Mouse (Mus musculus) heart, embryonic 16.5 days (tissue): ENCODE results near the gene Oasl1. TPM values are rescaled to one million over a fixed set of nuclear protein-coding genes. Genes with fewer than 3 reads are reported as not detected.
"Not testable (repeated sequence)": the region's sequence is repeated elsewhere in the genome, so short reads cannot be mapped to it uniquely, and the experiment has no call there.

Experiments
- ATAC-seq: fragments of 200-750 bp; cut with Nextera tagmentation; replicated peaks from 2 replicates; pipeline ENCODE4 v1.8.0; 2017; ENCODE audit warnings: moderate number of reproducible peaks; ENCODE audit not compliant: insufficient read depth, low FRiP score; ENCODE audit errors: extremely low read depth
- H3K27ac ChIP-seq: fragments of 300-500 bp; sonication (generic); 2 replicates; pipeline ENCODE4 v1.5.1; 2014; ENCODE audit warnings: mild to moderate bottlenecking, low read length, control low read depth, moderate library complexity
- H3K27me3 ChIP-seq: fragments of 300-500 bp; sonication (generic); 2 replicates; pipeline ENCODE4 v1.6.1; 2014; ENCODE audit warnings: low read length, mixed read lengths; ENCODE audit not compliant: control insufficient read depth, insufficient read depth
- H3K36me3 ChIP-seq: fragments of 300-500 bp; sonication (generic); 2 replicates; pipeline ENCODE4 v1.6.1; 2014; ENCODE audit not compliant: control insufficient read depth, insufficient read depth
- H3K4me1 ChIP-seq: fragments of 300-500 bp; sonication (generic); 2 replicates; pipeline ENCODE4 v1.6.1; 2014; ENCODE audit warnings: low read length, mixed read lengths; ENCODE audit not compliant: control insufficient read depth, insufficient read depth
- H3K4me2 ChIP-seq: fragments of 300-500 bp; sonication (generic); 2 replicates; pipeline ENCODE4 v1.6.1; 2014; ENCODE audit warnings: low read depth, mild to moderate bottlenecking, control low read depth, low read length
- H3K4me3 ChIP-seq: fragments of 300-500 bp; sonication (generic); 2 replicates; pipeline ENCODE4 v1.5.1; 2014; ENCODE audit warnings: mild to moderate bottlenecking, control low read depth, low read length
- H3K9ac ChIP-seq: fragments of 300-500 bp; sonication (generic); 2 replicates; pipeline ENCODE4 v1.6.1; 2014; ENCODE audit warnings: low read length, control low read depth
- H3K9me3 ChIP-seq: fragments of 300-500 bp; sonication (generic); replicated peaks from 2 replicates; pipeline ENCODE4 v1.6.1; 2016; ENCODE audit warnings: low read length; ENCODE audit not compliant: control insufficient read depth
- WGBS: fragments of 180-500 bp; shearing (Covaris S2); extraction: QIAGEN DNeasy Blood & Tissue Kit; methylation state at CpG from one replicate; pipeline ENCODE4 v1.1.7; 2014; 5-methylcytosine and 5-hydroxymethylcytosine counted together
- polyA plus RNA-seq: library from polyadenylated mRNA; unstranded; fragments of >200 nt; fragmentation: Nextera tagmentation; extraction: Ambion mirVana; gene quantifications from 2 replicates; pipeline ENCODE4 v1.2.1, GENCODE M21; 2015

The Oasl1 gene
- polyA plus RNA-seq, result 0.89 and 1.4 TPM in 2 replicates

DNA sequence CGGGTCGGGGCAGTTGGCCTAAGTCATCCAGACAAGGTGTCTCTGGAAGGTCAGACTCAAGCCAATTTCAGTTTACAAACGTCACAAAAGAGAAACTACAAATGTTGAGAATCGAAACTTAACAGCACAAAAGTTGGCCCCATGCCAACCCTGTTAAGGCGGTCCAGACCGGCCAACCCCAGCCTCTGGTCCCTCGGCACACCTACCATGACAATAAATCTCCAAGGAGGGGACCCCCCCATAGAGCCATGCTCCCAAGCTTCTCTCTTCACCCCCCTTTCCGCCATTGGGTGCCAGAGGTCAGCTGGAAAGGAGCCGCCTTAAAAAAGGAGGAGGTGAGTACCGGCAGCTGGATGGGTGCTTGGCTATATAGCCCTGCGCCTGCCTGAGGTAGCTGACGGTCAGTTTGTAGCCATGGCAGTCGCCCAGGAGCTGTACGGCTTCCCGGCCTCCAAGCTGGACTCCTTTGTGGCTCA is at the start of gene Oasl1:
Gene Oasl1 (plus strand): TSS at position 243 of the 476 bp plus-strand sequence.
- H3K27ac ChIP-seq, result no peak within 1 kb of the TSS
- no peaks in the 10 kb centered on the region for H3K27me3 ChIP-seq
- peak within 1 kb of the TSS; percentile 63 for H3K4me2 ChIP-seq
- H3K4me1 ChIP-seq, result 0 out of 2 replicates have a peak, but pooled peaks cover 2% of the 10 kb centered on the region
- ATAC-seq, result no peak
- no peaks in the 10 kb centered on the region for H3K36me3 ChIP-seq
- no peaks in the 10 kb centered on the region for H3K9me3 ChIP-seq
- peak within 1 kb of the TSS; percentile 48 for H3K4me3 ChIP-seq
- peak within 1 kb of the TSS; percentile 46 for H3K9ac ChIP-seq
- WGBS, result 31% methylated on average over 15 of the region's 15 CpGs

DNA sequence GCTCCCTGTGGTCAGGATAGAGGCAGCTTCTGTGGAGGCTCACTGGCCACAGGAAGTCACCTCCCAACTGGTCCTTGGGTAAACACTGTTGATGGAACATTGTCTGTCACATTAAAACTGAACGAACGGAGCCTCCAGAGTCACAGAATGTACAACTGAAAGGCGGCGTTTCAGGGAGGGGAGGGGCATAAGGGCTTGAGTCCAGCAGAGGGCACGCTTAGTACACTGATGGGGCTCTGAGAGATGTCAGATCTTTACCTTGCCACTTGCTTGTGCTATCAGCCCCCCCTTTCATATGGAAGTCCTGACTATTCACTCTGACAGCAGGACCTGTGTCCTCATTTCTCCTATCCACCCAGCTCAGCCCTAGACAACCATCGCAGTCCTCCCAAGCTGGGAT is 47.2 kb upstream of the Oasl1 start:
- Histone ChIP-seq H3K36me3 (no peaks in the 10 kb centered on the region), H3K4me2 (peak overlapping the region; percentile 41), H3K27me3 (peaks cover 4% of the 10 kb centered on the region), H3K4me3 (no peak overlapping the region), H3K27ac (no peak overlapping the region), H3K9ac (no peak overlapping the region), H3K9me3 (no peaks in the 10 kb centered on the region), H3K4me1 (no peaks in the 10 kb centered on the region)
- WGBS, result 38% methylated on average over 6 of the region's 6 CpGs
- ATAC-seq, result no peak

DNA sequence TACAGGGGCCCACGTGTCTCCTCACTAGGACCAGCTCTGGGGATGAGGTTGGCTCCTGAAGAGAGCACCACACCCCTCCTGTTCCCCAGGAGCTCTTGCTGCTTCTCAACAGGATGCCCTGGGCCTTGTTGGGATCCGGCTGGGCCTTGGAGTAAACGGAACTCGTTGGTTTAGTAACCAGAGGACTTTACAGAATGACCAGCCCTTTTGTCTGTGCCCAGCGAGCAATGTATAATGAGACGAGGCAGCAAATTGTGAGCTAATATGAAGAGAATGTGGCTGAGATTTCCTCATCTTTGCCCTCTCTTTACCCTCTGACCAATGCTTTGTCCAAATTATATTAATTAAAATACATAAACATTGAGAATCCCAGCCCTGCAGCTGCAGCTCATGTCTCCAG is 46.7 kb upstream of the Oasl1 start:
- Histone ChIP-seq H3K9me3 (no peaks in the 10 kb centered on the region), H3K27ac (no peak overlapping the region), H3K36me3 (no peaks in the 10 kb centered on the region), H3K4me1 (no peaks in the 10 kb centered on the region), H3K4me3 (no peak overlapping the region), H3K9ac (no peak overlapping the region), H3K4me2 (no peak overlapping the region), H3K27me3 (peaks cover 4% of the 10 kb centered on the region)
- no peak for ATAC-seq
- WGBS, result 59% methylated on average over 6 of the region's 6 CpGs

DNA sequence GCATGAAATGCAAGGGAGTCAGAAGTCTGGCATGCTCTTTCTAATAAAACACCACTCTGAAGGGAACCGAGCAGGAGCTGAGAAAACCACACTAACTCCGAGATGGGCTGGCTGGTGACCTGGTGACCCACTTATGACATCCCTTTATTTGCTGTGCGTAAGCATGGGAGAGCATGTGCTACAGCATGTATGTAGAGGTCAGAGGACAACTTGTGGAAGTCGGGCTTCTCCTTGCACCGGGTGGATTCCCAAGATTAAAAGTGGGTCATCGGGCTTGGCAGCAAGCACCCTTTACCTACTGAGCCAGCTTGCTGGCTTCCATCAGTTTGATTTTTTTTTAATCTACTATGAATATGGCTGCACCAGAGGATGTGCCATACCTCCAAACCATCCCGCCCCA is 45.6 kb upstream of the Oasl1 start:
- Histone ChIP-seq H3K4me1 (no peaks in the 10 kb centered on the region), H3K9ac (no peak overlapping the region), H3K27me3 (peaks cover 5% of the 10 kb centered on the region), H3K4me3 (no peak overlapping the region), H3K4me2 (no peak overlapping the region), H3K27ac (no peak overlapping the region), H3K36me3 (no peaks in the 10 kb centered on the region), H3K9me3 (no peaks in the 10 kb centered on the region)
- ATAC-seq, result no peak
- WGBS, result 80% methylated on average over 7 of the region's 7 CpGs

DNA sequence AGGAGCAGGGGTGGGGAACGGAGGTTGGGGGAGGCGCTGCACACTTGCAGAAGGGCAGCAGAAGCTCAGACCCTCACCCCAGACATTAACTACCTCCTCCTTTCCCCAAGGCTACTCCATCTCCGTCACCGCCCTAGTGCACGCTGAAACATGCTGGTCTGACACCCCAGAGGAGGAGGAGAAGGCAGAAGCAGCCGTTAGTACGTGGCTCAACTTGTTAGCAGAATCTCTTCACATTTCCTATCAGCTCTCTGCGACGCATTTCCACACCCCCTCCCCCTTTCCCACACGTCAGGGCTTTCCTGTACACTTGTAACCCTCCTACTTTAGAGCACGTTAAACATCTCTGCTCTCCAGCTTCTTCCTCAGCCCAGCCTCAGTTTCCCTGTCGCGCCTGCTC is 43.6 kb upstream of the Oasl1 start:
- no peak; the same call in 1 of the 2 replicates for ATAC-seq
- Histone ChIP-seq H3K9me3 (no peaks in the 10 kb centered on the region), H3K27me3 (peaks cover 6% of the 10 kb centered on the region), H3K4me1 (no peaks in the 10 kb centered on the region), H3K36me3 (no peaks in the 10 kb centered on the region), H3K4me2 (no peak overlapping the region), H3K9ac (no peak overlapping the region), H3K27ac (no peak overlapping the region), H3K4me3 (no peak overlapping the region)
- WGBS, result 37% methylated on average over 13 of the region's 13 CpGs

DNA sequence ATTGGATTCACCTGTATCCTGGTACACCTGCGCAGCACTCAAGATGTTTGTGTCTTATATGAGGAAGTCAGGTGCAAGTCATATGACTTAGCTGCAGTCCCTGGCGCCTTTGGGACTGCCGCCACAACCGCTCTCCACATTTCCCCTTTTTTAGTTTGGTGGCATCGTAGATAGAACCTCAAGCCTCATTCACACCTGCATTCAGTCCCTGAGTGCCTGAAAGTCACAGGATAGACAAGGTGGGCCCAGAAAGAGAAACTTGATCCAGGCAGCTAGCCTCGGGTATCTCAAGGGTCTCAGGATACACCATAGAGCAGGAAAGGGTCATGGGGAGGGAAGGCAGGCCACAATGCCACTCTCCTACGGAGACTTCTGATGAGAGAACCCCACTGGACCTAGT is 40.7 kb upstream of the Oasl1 start:
- WGBS, result 73% methylated on average over 6 of the region's 7 CpGs
- not testable (repeated sequence) for H3K4me2 ChIP-seq, H3K36me3 ChIP-seq, H3K4me1 ChIP-seq, H3K9ac ChIP-seq, H3K9me3 ChIP-seq, H3K27ac ChIP-seq, H3K4me3 ChIP-seq, ATAC-seq, H3K27me3 ChIP-seq

DNA sequence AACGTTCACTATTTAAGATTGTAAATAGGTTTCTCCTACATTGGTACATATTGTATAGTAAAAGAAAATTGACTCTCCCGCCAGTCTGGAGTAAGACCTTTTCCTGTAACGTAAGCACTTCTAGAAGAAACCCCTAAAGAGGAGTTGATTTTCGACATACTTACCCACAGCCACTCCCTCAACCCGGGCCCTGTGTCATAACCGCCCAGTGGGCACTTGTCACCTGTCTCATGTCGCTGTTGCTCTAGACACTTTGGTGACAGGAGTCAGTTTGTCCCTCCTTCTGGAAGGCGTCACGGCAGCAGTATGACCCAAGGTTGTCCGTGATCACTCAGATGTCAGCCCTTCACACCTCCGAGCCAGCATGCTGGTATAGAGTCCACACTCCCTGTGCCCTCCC is 40.0 kb upstream of the Oasl1 start:
- no peak overlapping the region for H3K4me3 ChIP-seq
- peaks cover 2% of the 10 kb centered on the region; the same call in 1 of the 2 replicates for H3K27me3 ChIP-seq
- H3K36me3 ChIP-seq, result no peaks in the 10 kb centered on the region
- 67% methylated on average over 11 of the region's 11 CpGs for WGBS
- no peaks in the 10 kb centered on the region for H3K9me3 ChIP-seq
- H3K27ac ChIP-seq, result no peak overlapping the region
- no peak overlapping the region for H3K4me2 ChIP-seq
- no peaks in the 10 kb centered on the region for H3K4me1 ChIP-seq
- H3K9ac ChIP-seq, result no peak overlapping the region
- no peak for ATAC-seq

DNA sequence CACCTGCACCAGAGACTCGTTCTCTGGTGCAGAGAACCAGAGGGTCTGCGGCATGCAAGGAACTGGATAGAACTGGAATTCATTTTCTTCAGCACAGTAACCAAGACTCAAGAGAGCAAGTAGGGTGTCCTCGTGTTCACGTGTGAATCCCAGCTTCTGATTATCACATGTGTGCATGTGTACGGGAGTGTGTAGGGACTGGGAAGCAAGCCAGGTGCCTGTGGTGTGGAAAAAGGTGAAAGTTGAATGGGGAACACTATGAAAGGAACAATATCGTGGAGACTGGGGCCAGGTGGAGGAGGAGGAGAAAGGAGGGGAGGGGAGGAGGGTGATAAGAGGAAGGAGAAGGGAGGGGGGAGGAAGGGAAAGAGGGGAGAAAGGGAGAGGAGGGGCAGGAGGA is 36.2 kb upstream of the Oasl1 start:
- no peak overlapping the region for H3K9ac ChIP-seq
- no peak overlapping the region for H3K4me3 ChIP-seq
- peaks cover 2% of the 10 kb centered on the region; the same call in 1 of the 2 replicates for H3K27me3 ChIP-seq
- no peaks in the 10 kb centered on the region for H3K4me1 ChIP-seq
- no peak overlapping the region for H3K27ac ChIP-seq
- WGBS, result 72% methylated on average over 6 of the region's 6 CpGs
- no peaks in the 10 kb centered on the region for H3K9me3 ChIP-seq
- no peaks in the 10 kb centered on the region for H3K36me3 ChIP-seq
- no peak for ATAC-seq
- H3K4me2 ChIP-seq, result no peak overlapping the region

DNA sequence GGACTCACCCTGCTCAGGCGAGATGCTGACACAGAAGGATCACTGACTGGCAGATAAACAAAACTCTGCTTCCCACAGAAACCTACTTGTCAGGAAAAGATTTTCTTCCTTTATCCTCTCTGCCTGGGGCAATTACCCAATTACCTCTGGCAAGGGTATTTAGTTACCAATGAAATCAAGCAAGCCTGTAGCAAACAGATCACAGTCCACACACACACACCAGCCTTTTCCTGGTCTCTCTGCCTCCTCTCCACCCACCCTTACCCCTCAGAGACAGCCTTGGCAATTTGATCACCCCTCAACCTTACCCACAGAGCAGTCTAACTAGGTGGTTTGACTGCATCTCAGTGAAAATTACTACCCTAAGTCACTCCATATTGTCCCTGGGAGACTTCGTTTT is 34.0 kb upstream of the Oasl1 start:
- Histone ChIP-seq H3K36me3 (no peaks in the 10 kb centered on the region), H3K27ac (no peak overlapping the region), H3K4me3 (no peak overlapping the region), H3K4me2 (no peak overlapping the region), H3K9ac (no peak overlapping the region), H3K9me3 (no peaks in the 10 kb centered on the region), H3K27me3 (no peaks in the 10 kb centered on the region), H3K4me1 (no peaks in the 10 kb centered on the region)
- ATAC-seq, result no peak
- 72% methylated on average over 2 of the region's 2 CpGs for WGBS
